Mouse (Mus musculus) gastrocnemius, adult 8-10 months (tissue): ENCODE measurements at regions not wholly inside any gene's neighbourhood (a gene's known extent, or its start where the extent isn't known, plus 50 kb on each side); places are given as distances from the start of the nearest gene placed in this dataset.

ENCODE experiments used
- DNase-seq, 2 experiments: peaks; one replicate each; pipeline ENCODE4 v3.0.0; 2022; ENCODE audit warnings: low spot score in 2 of 2

- no peak for DNase-seq
Observed at GRCm38 (mm10) chr8:115942731-115943509, 235.3 kb upstream of the Maf start.

- no peak for DNase-seq
Observed at GRCm38 (mm10) chr8:115929472-115930210, 222.0 kb upstream of the Maf start.

GRCm38 (mm10) chr8:115921889-115922288 lies 214.3 kb upstream of the Maf start:
- DNase-seq = no peak

- no peak for DNase-seq
Observed at GRCm38 (mm10) chr8:115906650-115907049, 199.1 kb upstream of the Maf start.

- no peak for DNase-seq
Observed at GRCm38 (mm10) chr8:115903853-115904420, 196.3 kb upstream of the Maf start.

GRCm38 (mm10) chr8:115897521-115898178 lies 190.1 kb upstream of the Maf start:
- DNase-seq = no peak

- DNase-seq = no peak
Observed at GRCm38 (mm10) chr8:115897086-115897485, 189.5 kb upstream of the Maf start.

- DNase-seq = no peak
Observed at GRCm38 (mm10) chr8:115896066-115896465, 188.5 kb upstream of the Maf start.

GRCm38 (mm10) chr8:115888278-115888677 lies 180.7 kb upstream of the Maf start:
- no peak for DNase-seq

GRCm38 (mm10) chr8:115885121-115885743 lies 177.6 kb upstream of the Maf start:
- DNase-seq = no peak

- DNase-seq = no peak
Observed at GRCm38 (mm10) chr8:115883808-115884207, 176.2 kb upstream of the Maf start.

GRCm38 (mm10) chr8:115881881-115882280 lies 174.3 kb upstream of the Maf start:
- DNase-seq = no peak

- peak in 1 of 2 experiments; percentile 16 for DNase-seq
Observed at GRCm38 (mm10) chr8:115874789-115875188, 167.2 kb upstream of the Maf start.

- no peak for DNase-seq
Observed at GRCm38 (mm10) chr8:115871381-115871780, 163.8 kb upstream of the Maf start.

- DNase-seq = no peak
Observed at GRCm38 (mm10) chr8:115861381-115861780, 153.8 kb upstream of the Maf start.

GRCm38 (mm10) chr8:115859406-115859805 lies 151.8 kb upstream of the Maf start:
- peak; percentile 3 to 8 for DNase-seq

- DNase-seq = no peak
Observed at GRCm38 (mm10) chr8:115856816-115857215, 149.2 kb upstream of the Maf start.

- peak; percentile 24 to 28 for DNase-seq
Observed at GRCm38 (mm10) chr8:115855934-115856629, 148.5 kb upstream of the Maf start.

GRCm38 (mm10) chr8:115854209-115854900 lies 146.8 kb upstream of the Maf start:
- peak; percentile 44 to 48 for DNase-seq

- no peak for DNase-seq
Observed at GRCm38 (mm10) chr8:115850552-115850951, 143.0 kb upstream of the Maf start.
